Mouse (Mus musculus) thymus, adult 2 months (tissue): Measurements from ENCODE around the gene Sertad4. TPM values are rescaled to one million over a fixed set of nuclear protein-coding genes. Genes with fewer than 3 reads are reported as not detected.
A peak's percentile ranks its signal among the peaks of the same experiment; 100 is the strongest.

Experiments
- DNase-seq: peaks from one replicate; pipeline ENCODE4 v3.0.0; 2021
- H3K27ac ChIP-seq: fragments of 200-500 bp; 2 replicates; pipeline ENCODE4 v1.5.1; 2012; ENCODE audit warnings: low read length, control low read depth; ENCODE audit not compliant: control insufficient read depth, insufficient read depth
- H3K27me3 ChIP-seq: fragments of 200-500 bp; 2 replicates; pipeline ENCODE4 v1.6.1; 2012; ENCODE audit warnings: mild to moderate bottlenecking, low read length, moderate library complexity, mixed read lengths; ENCODE audit not compliant: control insufficient read depth, insufficient read depth
- H3K36me3 ChIP-seq: fragments of 200-500 bp; 2 replicates; pipeline ENCODE4 v1.6.1; 2012; ENCODE audit warnings: mild to moderate bottlenecking, low read length, moderate library complexity; ENCODE audit not compliant: control insufficient read depth, insufficient read depth
- H3K4me1 ChIP-seq: fragments of 200-500 bp; replicated peaks from 2 replicates; pipeline ENCODE4 v1.6.1; 2012; ENCODE audit warnings: low read length; ENCODE audit not compliant: control insufficient read depth, insufficient read depth
- H3K4me3 ChIP-seq: fragments of 200-500 bp; 2 replicates; pipeline ENCODE4 v1.5.1; 2012; ENCODE audit warnings: mild to moderate bottlenecking, low read length, control low read depth, moderate library complexity; ENCODE audit not compliant: control insufficient read depth, insufficient read depth
- CTCF ChIP-seq: fragments of 200-500 bp; IDR thresholded peaks from 2 replicates; pipeline ENCODE4 v1.5.1; 2012; ENCODE audit warnings: mild to moderate bottlenecking, control low read depth, low read length, moderate library complexity, borderline replicate concordance; ENCODE audit not compliant: control insufficient read depth, poor library complexity, insufficient read depth; ENCODE audit errors: extremely low read depth
- POLR2A ChIP-seq: fragments of 200-500 bp; IDR thresholded peaks from 2 replicates; pipeline ENCODE4 v1.6.1; 2012; ENCODE audit warnings: mild to moderate bottlenecking, low read length, control low read depth, moderate library complexity; ENCODE audit not compliant: control insufficient read depth, poor library complexity, insufficient read depth; ENCODE audit errors: extremely low read depth
- WGBS: fragments of 180-500 bp; shearing (Covaris S2); methylation state at CpG from one replicate; pipeline ENCODE4 v1.1.7; 2018; 5-methylcytosine and 5-hydroxymethylcytosine counted together
- polyA plus RNA-seq: library from polyadenylated mRNA; depleted of rRNA; stranded (reverse); fragments of >200 nt; gene quantifications from 2 replicates; pipeline ENCODE4 v1.2.3, GENCODE M21; 2012

The Sertad4 gene
- polyA plus RNA-seq, 1 experiment = 2.3 TPM

DNA sequence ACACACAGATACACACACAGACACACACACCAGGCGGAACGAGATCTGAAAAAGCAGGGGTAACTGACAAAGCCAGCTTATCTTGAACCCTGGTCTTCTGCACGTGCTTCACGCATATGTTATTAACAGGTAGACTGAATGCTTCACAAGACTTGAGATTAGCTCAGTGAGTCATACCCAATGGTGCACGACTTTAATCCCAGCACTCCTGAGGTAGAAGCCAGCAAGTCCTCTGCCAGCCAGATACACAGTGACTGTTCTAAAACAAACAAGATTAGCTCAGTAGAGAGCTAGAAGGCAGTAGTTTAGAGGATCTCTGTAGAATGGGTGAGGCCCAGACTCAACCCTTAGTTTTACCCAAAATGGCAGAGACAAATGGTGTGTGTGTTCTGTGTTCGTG lies 4.7 kb upstream of the Sertad4 start:
- Histone ChIP-seq H3K36me3 (no peaks in the 10 kb centered on the region), H3K4me3 (no peak overlapping the region), H3K4me1 (peaks cover 11% of the 10 kb centered on the region), H3K27me3 (peaks cover 1% of the 10 kb centered on the region; the same call in 1 of the 2 replicates), H3K27ac (no peak overlapping the region)
- TF ChIP-seq CTCF (no peak), POLR2A (no peak)
- 93% methylated on average over 6 of the region's 6 CpGs for WGBS
- DNase-seq = no peak

DNA sequence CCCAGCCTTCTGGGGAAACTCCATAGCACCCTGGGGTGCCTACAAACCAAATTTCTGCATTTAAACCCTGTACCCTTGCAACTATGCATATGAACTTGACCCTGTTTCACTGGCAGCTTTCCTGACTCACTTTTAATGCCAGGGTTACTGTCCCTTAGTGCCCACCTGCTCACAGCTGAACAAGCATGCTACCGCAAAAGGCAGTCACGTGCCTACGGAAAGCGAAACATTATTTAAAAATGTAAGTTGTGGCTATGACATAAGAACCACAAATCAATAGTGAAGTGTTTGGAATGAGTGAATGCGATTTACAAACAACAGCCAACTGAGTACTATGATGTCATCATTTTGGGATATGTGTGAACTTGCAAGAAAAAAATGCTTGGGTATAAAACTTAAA lies 2.0 kb upstream of the Sertad4 start:
- H3K4me1 ChIP-seq = peaks cover 21% of the 10 kb centered on the region
- no peak overlapping the region for H3K27ac ChIP-seq
- peaks cover 2% of the 10 kb centered on the region; the same call in 1 of the 2 replicates for H3K27me3 ChIP-seq
- no peak overlapping the region for H3K4me3 ChIP-seq
- H3K36me3 ChIP-seq = no peaks in the 10 kb centered on the region
- TF ChIP-seq CTCF (no peak), POLR2A (no peak)
- no peak for DNase-seq
- WGBS = 90% methylated on average over 5 of the region's 5 CpGs

DNA sequence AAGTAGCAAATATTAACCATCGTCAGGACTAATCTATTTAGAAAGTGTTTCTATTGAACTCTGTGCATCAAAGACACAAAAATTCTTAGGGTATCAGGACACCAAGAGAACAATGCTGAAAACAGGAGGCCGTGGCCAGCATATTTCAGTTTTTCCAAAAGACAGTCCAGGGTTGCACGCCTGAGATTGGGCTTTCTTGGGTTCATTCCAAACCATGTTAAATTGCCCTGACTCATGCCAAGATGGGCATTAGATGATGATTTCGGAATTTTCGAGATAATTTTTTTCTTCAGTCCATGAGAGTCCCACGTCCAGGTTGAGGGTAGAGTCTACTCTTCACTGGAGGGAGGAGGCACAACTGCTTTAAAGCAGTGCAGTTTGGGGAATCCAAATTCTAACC lies 1.4 kb upstream of the Sertad4 start:
- H3K27me3 ChIP-seq = peaks cover 4% of the 10 kb centered on the region; the same call in 1 of the 2 replicates
- no peak overlapping the region for H3K4me3 ChIP-seq
- TF ChIP-seq CTCF = no peak
- no peak for TF ChIP-seq POLR2A
- WGBS = 90% methylated on average over 6 of the region's 6 CpGs
- no peak for DNase-seq
- no peaks in the 10 kb centered on the region for H3K36me3 ChIP-seq
- no peak overlapping the region for H3K27ac ChIP-seq
- H3K4me1 ChIP-seq = peaks cover 21% of the 10 kb centered on the region

DNA sequence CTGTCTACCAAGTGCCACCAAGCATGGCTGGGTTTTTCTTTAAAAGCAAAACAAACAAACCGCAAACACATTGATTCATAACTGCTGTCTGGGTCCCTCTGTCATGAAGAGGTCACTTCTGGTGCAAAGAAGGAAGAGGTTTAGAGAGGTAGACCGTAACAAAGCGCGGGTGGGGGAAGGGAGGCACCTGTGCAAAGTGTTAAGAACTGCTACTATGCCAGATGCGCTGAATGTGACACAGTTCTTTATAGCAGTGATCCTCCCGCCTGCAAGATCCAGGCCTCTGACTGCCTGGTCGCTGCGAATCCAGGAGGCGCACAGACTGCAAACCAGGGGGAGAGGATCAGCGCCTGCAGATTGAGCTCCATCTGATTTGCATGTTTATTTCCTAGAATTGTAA lies 855 bp upstream of the Sertad4 start:
- TF ChIP-seq POLR2A = no peak
- Histone ChIP-seq H3K36me3 (no peaks in the 10 kb centered on the region), H3K4me3 (no peak overlapping the region), H3K27me3 (peaks cover 7% of the 10 kb centered on the region; the same call in 1 of the 2 replicates), H3K4me1 (peaks cover 21% of the 10 kb centered on the region), H3K27ac (no peak overlapping the region)
- WGBS = 29% methylated on average over 10 of the region's 10 CpGs
- DNase-seq = peak; percentile 57

DNA sequence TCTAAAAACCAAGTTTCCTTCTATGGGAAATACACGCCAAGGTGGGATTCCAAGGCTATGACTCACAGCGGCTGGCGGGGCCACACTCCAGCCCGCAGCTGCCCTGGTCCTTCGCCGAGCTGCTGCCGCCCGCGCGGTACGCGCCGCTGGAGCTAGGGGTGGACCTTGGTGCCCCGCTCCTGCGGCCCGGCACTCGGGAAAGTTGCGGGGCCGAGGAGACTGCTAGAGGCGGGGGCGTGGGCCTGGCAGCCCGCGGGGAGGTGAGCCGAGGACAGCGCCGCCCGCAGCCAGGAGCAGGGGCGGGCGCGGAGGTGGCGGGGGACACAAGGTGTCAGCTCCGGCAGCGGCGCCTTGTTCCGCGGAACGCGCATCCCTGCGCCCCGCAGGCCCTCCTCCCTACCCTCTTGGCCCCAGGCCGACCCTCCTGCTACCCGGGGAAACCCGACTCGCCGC lies 711 bp downstream of the Sertad4 start:
- TF ChIP-seq POLR2A (no peak), CTCF (no peak)
- Histone ChIP-seq H3K27ac (no peak overlapping the region), H3K4me1 (peaks cover 21% of the 10 kb centered on the region), H3K27me3 (peaks cover 7% of the 10 kb centered on the region; the same call in 1 of the 2 replicates), H3K4me3 (peak overlapping the region; percentile 29), H3K36me3 (no peaks in the 10 kb centered on the region)
- no peak for DNase-seq
- 2% methylated on average over 45 of the region's 45 CpGs for WGBS

DNA sequence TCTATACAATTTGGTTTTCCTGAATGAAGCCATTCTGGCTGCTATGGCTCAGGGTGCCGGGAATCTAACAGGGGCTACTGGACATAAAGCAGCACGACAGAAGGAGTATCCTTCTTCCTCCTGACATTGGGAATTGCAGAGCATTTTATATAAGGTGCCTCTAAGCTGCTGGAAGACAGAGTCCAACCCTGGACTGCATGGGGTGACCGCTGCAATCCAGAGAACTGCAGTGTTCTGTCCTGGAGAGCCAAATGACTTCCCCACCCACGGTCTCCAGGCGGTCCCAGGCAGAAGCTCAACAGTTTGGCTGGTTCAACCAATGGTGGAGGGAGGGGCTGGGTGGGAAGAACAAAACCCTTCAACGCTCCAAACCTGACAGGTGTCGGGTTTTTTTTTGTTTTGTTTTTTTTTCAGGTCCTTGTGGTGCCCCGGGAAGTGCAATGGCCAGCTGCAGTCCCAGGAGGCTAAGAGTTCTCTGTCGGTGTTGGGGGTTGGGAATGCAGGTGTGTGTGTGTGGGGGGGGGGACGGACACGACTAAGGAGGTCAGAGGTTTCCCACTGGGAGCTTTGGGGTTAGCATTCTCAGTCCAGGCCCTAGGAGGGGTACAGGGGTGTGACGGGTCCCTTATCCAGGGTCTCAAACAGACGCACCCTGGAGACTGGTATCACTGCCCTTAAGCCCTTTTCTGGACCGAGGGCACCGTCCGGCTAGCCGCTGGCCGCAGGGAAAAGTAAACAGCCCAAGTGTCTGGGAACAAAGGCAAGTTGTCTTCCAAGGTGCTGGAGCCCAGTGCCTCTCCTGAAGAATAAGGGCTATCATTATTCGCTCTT lies 1.4 kb downstream of the Sertad4 start:
- H3K36me3 ChIP-seq = no peaks in the 10 kb centered on the region
- peaks cover 21% of the 10 kb centered on the region for H3K4me1 ChIP-seq
- TF ChIP-seq POLR2A = no peak
- TF ChIP-seq CTCF = no peak
- no peak for DNase-seq
- H3K27me3 ChIP-seq = peaks cover 7% of the 10 kb centered on the region; the same call in 1 of the 2 replicates
- 12% methylated on average over 19 of the region's 19 CpGs for WGBS
- no peak overlapping the region for H3K27ac ChIP-seq
- peak overlapping the region; percentile 29; the same call in 1 of the 2 replicates for H3K4me3 ChIP-seq
